ENCODE assay signal across 8 mouse cellular contexts in genomic region chr2:166021073-166021610, GRCm38 (mm10). TPM values are rescaled to one million over a fixed set of nuclear protein-coding genes. Genes with fewer than 3 reads are reported as not detected.
DNase-seq lines count a peak whose midpoint lies in the region; ATAC-seq and TF ChIP-seq lines count a peak whose summit lies in the region.

No protein-coding gene starts in this region.

- H3K4me3 ChIP-seq in midbrain, postnatal 0 days (ENCODE audit: low read depth, low read length), result no peak overlapping the region
- no peak overlapping the region for H3K4me3 ChIP-seq in thymus, adult 2 months (ENCODE audit: control insufficient read depth, insufficient read depth, low read length)

- no peak overlapping the region; the same call in 1 of the 2 replicates for H3K4me2 ChIP-seq in midbrain, postnatal 0 days (ENCODE audit: low read depth, low read length, poor library complexity, severe bottlenecking)

- peaks cover 23% of the 10 kb centered on the region for H3K4me1 ChIP-seq in midbrain, postnatal 0 days (ENCODE audit: insufficient read depth, low read length)
- peaks cover 23% of the 10 kb centered on the region for H3K4me1 ChIP-seq in thymus, adult 2 months (replicated peaks; ENCODE audit: control insufficient read depth, insufficient read depth, low read length)

- peak; percentile 69; the same call in 1 of the 2 replicates for ATAC-seq in midbrain, postnatal 0 days (ENCODE audit: low FRiP score)

- H3K9me3 ChIP-seq in midbrain, postnatal 0 days (ENCODE audit: low read length), result no peaks in the 10 kb centered on the region

- no peaks in the 10 kb centered on the region for H3K36me3 ChIP-seq in midbrain, postnatal 0 days (ENCODE audit: insufficient read depth, low read length)
- H3K36me3 ChIP-seq in thymus, adult 2 months (ENCODE audit: control insufficient read depth, insufficient read depth, low read length), result no peaks in the 10 kb centered on the region

- peak overlapping the region; percentile 88 for H3K27ac ChIP-seq in midbrain, postnatal 0 days (ENCODE audit: low read depth, low read length)
- no peak overlapping the region for H3K27ac ChIP-seq in thymus, adult 2 months (ENCODE audit: control insufficient read depth, insufficient read depth, low read length)

- TF ChIP-seq CTCF in midbrain, postnatal 0 days (IDR thresholded peaks at IDR 0.05), result no peak
- TF ChIP-seq CTCF in thymus, adult 2 months (IDR thresholded peaks at IDR 0.05; ENCODE audit: borderline replicate concordance, control insufficient read depth, extremely low read depth, insufficient read depth, low read length, poor library complexity), result no peak

- no peaks in the 10 kb centered on the region for H3K27me3 ChIP-seq in midbrain, postnatal 0 days (ENCODE audit: insufficient read depth, low read length)
- no peaks in the 10 kb centered on the region for H3K27me3 ChIP-seq in thymus, adult 2 months (ENCODE audit: control insufficient read depth, insufficient read depth, low read length)

- peak; percentile 57 for DNase-seq in urinary bladder, postnatal 14 days (ENCODE audit: low spot score)
- DNase-seq in urinary bladder, postnatal 25 days (ENCODE audit: low spot score), result no peak
- DNase-seq in heart, adult 18-20 months, result peak; percentile 68 to 80
- DNase-seq in kidney, postnatal 10 days, result peak; percentile 41
- DNase-seq in midbrain, postnatal 0 days (ENCODE audit: low spot score), result peak; percentile 57
- no peak for DNase-seq in thymus, adult 2 months
- DNase-seq in thymus, postnatal 36 days, result no peak
- DNase-seq in ovary, adult 18-20 months (ENCODE audit: low spot score), result no peak

- H3K9ac ChIP-seq in midbrain, postnatal 0 days (replicated peaks; ENCODE audit: low read length, poor library complexity, severe bottlenecking), result no peak overlapping the region

- TF ChIP-seq POLR2A in thymus, adult 2 months (IDR thresholded peaks at IDR 0.05; ENCODE audit: control insufficient read depth, extremely low read depth, insufficient read depth, low read length, poor library complexity), result no peak

- WGBS in midbrain, postnatal 0 days, result 5% methylated on average over 4 of the region's 4 CpGs
- 47% methylated on average over 4 of the region's 4 CpGs for WGBS in thymus, adult 2 months

RNA-seq across cellular contexts. Expression of gene Ncoa3, which starts 28.7 kb away (rescaled TPM):
- total RNA-seq in heart, adult 18-20 months (2021), result 10 to 100 TPM; 29.2 to 30.2 TPM
- total RNA-seq in midbrain, postnatal 0 days (2014; rRNA removed), result 40.8 and 40.9 TPM in 2 replicates
- polyA plus RNA-seq in midbrain, postnatal 0 days (2015; fragmentation: Nextera tagmentation; extraction: Ambion mirVana), result 12.6 and 14.9 TPM in 2 replicates
- polyA plus RNA-seq in thymus, adult 2 months (2012; rRNA removed), result 70.0 and 73.4 TPM in 2 replicates

Comparison
In these comparisons a context has a peak if more than half of its experiments do, and no peak if none do; other contexts are left out.
1. DNase-seq: peak in urinary bladder, postnatal 14 days (single experiment), heart, adult 18-20 months (2 of 2), kidney, postnatal 10 days (single experiment) and midbrain, postnatal 0 days (single experiment); none in urinary bladder, postnatal 25 days (single experiment), thymus, adult 2 months (single experiment), thymus, postnatal 36 days (0 of 2) and ovary, adult 18-20 months (single experiment).